11 mouse cellular contexts compared by ENCODE assay signal in genomic region chr15:52565449-52565851, GRCm38 (mm10).
DNase-seq lines count a peak whose midpoint lies in the region; TF ChIP-seq lines count a peak whose summit lies in the region.
"Had no signal": no experiment of that assay in that cellular context is flagged by ENCODE, and none has a peak within 500 bp of the region (broad histone marks: within the 10 kb centered on the region; RNA-seq: fewer than 3 reads in every experiment).

No protein-coding gene starts in this region.

- no peaks in the 10 kb centered on the region for H3K36me3 ChIP-seq in splenic B cell, adult 2 months (ENCODE audit: control insufficient read depth, insufficient read depth, low read length, poor library complexity, severe bottlenecking)
- H3K36me3 ChIP-seq: hindbrain, embryonic 12.5 days; limb, embryonic 15.5 days had no signal

- no peak overlapping the region for H3K4me3 ChIP-seq in left cerebral cortex, adult 2 months
- H3K4me3 ChIP-seq: hindbrain, embryonic 12.5 days; limb, embryonic 15.5 days had no signal

- DNase-seq in heart, adult 11 months = peak; percentile 74
- no peak for DNase-seq in heart, postnatal 14 days
- peak; percentile 8 to 18 for DNase-seq in frontal cortex, postnatal 14 days (ENCODE audit: low spot score in 2 of 2)
- DNase-seq in left cerebral cortex, adult 2 months (ENCODE audit: extremely low spot score in 1 of 2, low spot score in 2 of 2) = peak; percentile 11 to 15
- DNase-seq in splenic B cell, adult 2 months (ENCODE audit: low read depth, low spot score) = peak; percentile 63
- no peak for DNase-seq in thymus, postnatal 25 days
- DNase-seq in kidney, postnatal 4 days = no peak
- DNase-seq in thymus, postnatal 36 days = no peak

- no peaks in the 10 kb centered on the region for H3K27me3 ChIP-seq in splenic B cell, adult 2 months (ENCODE audit: control insufficient read depth, insufficient read depth, low read length, poor library complexity, severe bottlenecking)
- H3K27me3 ChIP-seq: hindbrain, embryonic 12.5 days; limb, embryonic 15.5 days had no signal

- TF ChIP-seq CTCF in left cerebral cortex, adult 2 months (IDR thresholded peaks at IDR 0.05) = no peak

- H3K27ac ChIP-seq in left cerebral cortex, adult 2 months = no peak overlapping the region
- H3K27ac ChIP-seq: hindbrain, embryonic 12.5 days; limb, embryonic 15.5 days; macrophage had no signal

- intact Hi-C loops in heart, postnatal 14 days (cut with DNase I) = no loop called here
- intact Hi-C loops in left cerebral cortex, adult 2 months (cut with DNase I) = no loop called here

Comparison
In these comparisons a context has a peak if more than half of its experiments do, and no peak if none do; other contexts are left out.
1. DNase-seq: peak in heart, adult 11 months (single experiment), frontal cortex, postnatal 14 days (2 of 2), left cerebral cortex, adult 2 months (2 of 2) and splenic B cell, adult 2 months (single experiment); none in heart, postnatal 14 days (0 of 2), thymus, postnatal 25 days (single experiment), kidney, postnatal 4 days (0 of 2) and thymus, postnatal 36 days (0 of 2).